11 mouse cellular contexts compared by ENCODE assay signal in the genomic region with DNA sequence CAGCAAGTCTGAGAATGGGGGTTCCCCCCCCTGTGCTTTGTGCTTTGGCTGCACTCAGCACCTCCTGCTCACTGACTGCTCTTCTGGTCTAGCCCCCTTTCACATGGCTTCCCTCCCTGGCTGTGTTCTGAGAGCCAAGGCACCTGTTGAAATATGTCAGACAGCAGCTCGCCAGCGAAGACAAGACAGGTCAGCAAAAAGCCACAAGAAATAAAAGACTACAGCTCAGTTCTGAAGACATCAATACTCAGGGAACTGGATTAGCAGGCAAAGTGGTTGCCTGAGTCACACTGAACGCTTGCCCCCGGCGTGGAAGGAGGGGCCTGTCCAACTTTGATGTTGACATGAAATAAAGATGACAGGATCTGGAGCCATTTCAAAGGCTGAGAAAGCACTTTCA. TPM values are rescaled to one million over a fixed set of nuclear protein-coding genes. Genes with fewer than 3 reads are reported as not detected.
A peak's percentile ranks its signal among the peaks of the same experiment; 100 is the strongest.
DNase-seq lines count a peak whose midpoint lies in the region; ATAC-seq and TF ChIP-seq lines count a peak whose summit lies in the region.
"Had no signal": no experiment of that assay in that cellular context is flagged by ENCODE, and none has a peak within 500 bp of the region (broad histone marks: within the 10 kb centered on the region; RNA-seq: fewer than 3 reads in every experiment).

No protein-coding gene starts in this region.

- DNase-seq in heart, postnatal 0 days (ENCODE audit: low spot score): no peak
- no peak for DNase-seq in heart, adult 9 months (ENCODE audit: low spot score in 2 of 2)
- DNase-seq in NIH3T3 (ENCODE audit: low read depth): peak; percentile 74
- peak; percentile 37 to 59 for DNase-seq in gastrocnemius, adult 8-10 months (ENCODE audit: low spot score in 2 of 2)
- DNase-seq in thymus, adult 2 months: peak; percentile 63
- DNase-seq in right cerebral cortex, postnatal 14 days: no peak
- no peak for DNase-seq in right cerebral cortex, adult 2 months (ENCODE audit: low spot score in 2 of 2)

- H3K27ac ChIP-seq in heart, postnatal 0 days (ENCODE audit: low read depth): no peak overlapping the region
- H3K27ac ChIP-seq in thymus, adult 2 months (ENCODE audit: control insufficient read depth, insufficient read depth, low read length): peak overlapping the region; percentile 76
- H3K27ac ChIP-seq: intestine, embryonic 15.5 days; macrophage had no signal

- no peak overlapping the region for H3K4me3 ChIP-seq in heart, postnatal 0 days (ENCODE audit: low read depth, low read length)
- peak overlapping the region; percentile 16; the same call in 1 of the 2 replicates for H3K4me3 ChIP-seq in thymus, adult 2 months (ENCODE audit: control insufficient read depth, insufficient read depth, low read length)
- H3K4me3 ChIP-seq: intestine, embryonic 15.5 days had no signal

- TF ChIP-seq POLR2A in thymus, adult 2 months (IDR thresholded peaks at IDR 0.05; ENCODE audit: control insufficient read depth, extremely low read depth, insufficient read depth, low read length, poor library complexity): no peak

- H3K9ac ChIP-seq in heart, postnatal 0 days (replicated peaks; ENCODE audit: low read depth, low read length): no peak overlapping the region
- H3K9ac ChIP-seq: intestine, embryonic 15.5 days had no signal

- WGBS in heart, postnatal 0 days: 34% methylated on average over 5 of the region's 5 CpGs
- WGBS in thymus, adult 2 months: 3% methylated on average over 5 of the region's 5 CpGs

- H3K27me3 ChIP-seq in heart, postnatal 0 days (ENCODE audit: control insufficient read depth, insufficient read depth, low read length): no peaks in the 10 kb centered on the region
- no peaks in the 10 kb centered on the region for H3K27me3 ChIP-seq in thymus, adult 2 months (ENCODE audit: control insufficient read depth, insufficient read depth, low read length)
- H3K27me3 ChIP-seq: intestine, embryonic 15.5 days had no signal

- ATAC-seq in heart, postnatal 0 days (ENCODE audit: insufficient read depth, low read depth): no peak
- ATAC-seq in megakaryocyte progenitor cell, adult 5-6 weeks (replicated peaks; ENCODE audit: poor library complexity): no peak

- H3K4me2 ChIP-seq in heart, postnatal 0 days (ENCODE audit: low read depth, low read length): peak overlapping the region; percentile 28; the same call in 1 of the 2 replicates
- H3K4me2 ChIP-seq: intestine, embryonic 15.5 days had no signal

- no peaks in the 10 kb centered on the region; the same call in none of the 2 replicates for H3K4me1 ChIP-seq in heart, postnatal 0 days (ENCODE audit: control insufficient read depth, insufficient read depth)
- peaks cover 28% of the 10 kb centered on the region for H3K4me1 ChIP-seq in thymus, adult 2 months (replicated peaks; ENCODE audit: control insufficient read depth, insufficient read depth, low read length)

- no peak for TF ChIP-seq EP300 in heart, postnatal 0 days (IDR thresholded peaks at IDR 0.05; ENCODE audit: low read depth)

- TF ChIP-seq CTCF in heart, postnatal 0 days (IDR thresholded peaks at IDR 0.05; ENCODE audit: low read depth): no peak
- no peak for TF ChIP-seq CTCF in thymus, adult 2 months (IDR thresholded peaks at IDR 0.05; ENCODE audit: borderline replicate concordance, control insufficient read depth, extremely low read depth, insufficient read depth, low read length, poor library complexity)

- H3K9me3 ChIP-seq in heart, postnatal 0 days (replicated peaks; ENCODE audit: control insufficient read depth, low read length): no peaks in the 10 kb centered on the region
- H3K9me3 ChIP-seq: intestine, embryonic 15.5 days had no signal

- no peaks in the 10 kb centered on the region for H3K36me3 ChIP-seq in heart, postnatal 0 days (replicated peaks; ENCODE audit: control insufficient read depth, insufficient read depth, low read length)
- H3K36me3 ChIP-seq in thymus, adult 2 months (ENCODE audit: control insufficient read depth, insufficient read depth, low read length): no peaks in the 10 kb centered on the region
- H3K36me3 ChIP-seq: G1E; intestine, embryonic 15.5 days had no signal

RNA-seq across cellular contexts. Expression of gene Metap2, which starts 36.0 kb away (rescaled TPM):
- total RNA-seq in heart, postnatal 0 days (2014; rRNA removed; ENCODE audit: low replicate concordance): 22.0 and 37.9 TPM in 2 replicates
- polyA plus RNA-seq in heart, postnatal 0 days (2015; fragmentation: Nextera tagmentation; extraction: Ambion mirVana): 141 and 151 TPM in 2 replicates
- 100 to 1,000 TPM; 123 to 209 (median 165) TPM for total RNA-seq in gastrocnemius, adult 8-10 months (2022)
- 58.1 and 60.5 TPM in 2 replicates for polyA plus RNA-seq in thymus, adult 2 months (2012; rRNA removed)
- 379 and 381 TPM in 2 replicates for total RNA-seq in megakaryocyte progenitor cell, adult 5-6 weeks (2015)
- total RNA-seq in megakaryocyte progenitor cell, adult 5-6 weeks (2017): 286 and 389 TPM in 2 replicates

Comparison
In these comparisons a context has a peak if more than half of its experiments do, and no peak if none do; other contexts are left out.
1. DNase-seq: peak in NIH3T3 (single experiment), gastrocnemius, adult 8-10 months (2 of 2) and thymus, adult 2 months (single experiment); none in heart, postnatal 0 days (single experiment), heart, adult 9 months (0 of 2), right cerebral cortex, postnatal 14 days (single experiment) and right cerebral cortex, adult 2 months (0 of 2).